ENCODE assay signal across 19 mouse cellular contexts in the genomic region with DNA sequence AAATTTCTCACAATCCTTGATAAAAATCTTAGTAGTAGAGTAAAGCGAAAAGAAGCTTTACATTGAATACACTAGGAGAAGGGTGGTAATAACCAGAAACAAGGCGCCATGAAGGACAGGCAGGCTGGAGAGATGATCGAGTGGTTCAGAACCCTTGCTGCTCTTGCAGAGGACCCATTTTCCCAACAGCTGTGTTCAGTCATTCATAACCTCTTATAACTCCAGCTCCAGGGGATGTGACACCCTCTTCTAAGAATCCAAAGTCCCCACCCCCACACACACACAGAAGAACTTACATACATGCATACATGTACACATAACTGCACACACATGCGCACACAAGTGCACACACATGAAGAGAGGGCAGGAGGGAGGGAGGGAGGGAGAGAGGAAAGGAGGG.
"Had no signal": no experiment of that assay in that cellular context is flagged by ENCODE, and none has a peak within 500 bp of the region (broad histone marks: within the 10 kb centered on the region; RNA-seq: fewer than 3 reads in every experiment).

No protein-coding gene starts in this region.

- H3K27ac ChIP-seq: liver, embryonic 12.5 days; liver, embryonic 14.5 days; midbrain, embryonic 10.5 days; midbrain, embryonic 12.5 days; neural tube, embryonic 13.5 days; neural tube, embryonic 15.5 days had no signal

- H3K4me2 ChIP-seq: liver, embryonic 12.5 days; midbrain, embryonic 12.5 days; neural tube, embryonic 13.5 days; neural tube, embryonic 15.5 days had no signal

- H3K9me3 ChIP-seq: liver, embryonic 12.5 days; midbrain, embryonic 10.5 days; midbrain, embryonic 12.5 days; neural tube, embryonic 13.5 days; neural tube, embryonic 15.5 days had no signal

- H3K36me3 ChIP-seq: liver, embryonic 12.5 days; midbrain, embryonic 10.5 days; midbrain, embryonic 12.5 days; neural tube, embryonic 13.5 days; neural tube, embryonic 15.5 days had no signal

- H3K4me1 ChIP-seq: liver, embryonic 12.5 days; midbrain, embryonic 10.5 days; midbrain, embryonic 12.5 days; neural tube, embryonic 13.5 days; neural tube, embryonic 15.5 days had no signal

- H3K4me3 ChIP-seq: liver, embryonic 12.5 days; midbrain, embryonic 10.5 days; midbrain, embryonic 12.5 days; myocyte; neural tube, embryonic 13.5 days; neural tube, embryonic 15.5 days had no signal

- H3K9ac ChIP-seq: liver, embryonic 12.5 days; liver, embryonic 14.5 days; midbrain, embryonic 12.5 days; neural tube, embryonic 13.5 days; neural tube, embryonic 15.5 days had no signal

- H3K27me3 ChIP-seq: liver, embryonic 12.5 days; midbrain, embryonic 12.5 days; neural tube, embryonic 13.5 days; neural tube, embryonic 15.5 days had no signal

- DNase-seq: lung, adult 2 months; lung, postnatal 14 days; midbrain, embryonic 14.5 days; retina, postnatal 1 day; right cerebral cortex, adult 18-20 months; right cerebral cortex, postnatal 25 days; right cerebral cortex, postnatal 4 days; spleen, adult 18-20 months; thymus, adult 18-20 months; thymus, postnatal 14 days; thymus, postnatal 36 days had no signal

- ATAC-seq: liver, embryonic 12.5 days; midbrain, embryonic 16.5 days had no signal
